Mouse (Mus musculus) yolk sac, embryonic 10.5 days (tissue): ENCODE measurements around the gene Gm20219.

ENCODE experiments used
- DNase-seq: peaks from one replicate; pipeline ENCODE4 v3.0.0-alpha.2; 2017; ENCODE audit warnings: low spot score

Gm20219 gene

GRCm38 (mm10) chr17:56552781-56553363 lies 1.3 kb downstream of the Gm20219 start:
- DNase-seq: peak; percentile 27

DNA sequence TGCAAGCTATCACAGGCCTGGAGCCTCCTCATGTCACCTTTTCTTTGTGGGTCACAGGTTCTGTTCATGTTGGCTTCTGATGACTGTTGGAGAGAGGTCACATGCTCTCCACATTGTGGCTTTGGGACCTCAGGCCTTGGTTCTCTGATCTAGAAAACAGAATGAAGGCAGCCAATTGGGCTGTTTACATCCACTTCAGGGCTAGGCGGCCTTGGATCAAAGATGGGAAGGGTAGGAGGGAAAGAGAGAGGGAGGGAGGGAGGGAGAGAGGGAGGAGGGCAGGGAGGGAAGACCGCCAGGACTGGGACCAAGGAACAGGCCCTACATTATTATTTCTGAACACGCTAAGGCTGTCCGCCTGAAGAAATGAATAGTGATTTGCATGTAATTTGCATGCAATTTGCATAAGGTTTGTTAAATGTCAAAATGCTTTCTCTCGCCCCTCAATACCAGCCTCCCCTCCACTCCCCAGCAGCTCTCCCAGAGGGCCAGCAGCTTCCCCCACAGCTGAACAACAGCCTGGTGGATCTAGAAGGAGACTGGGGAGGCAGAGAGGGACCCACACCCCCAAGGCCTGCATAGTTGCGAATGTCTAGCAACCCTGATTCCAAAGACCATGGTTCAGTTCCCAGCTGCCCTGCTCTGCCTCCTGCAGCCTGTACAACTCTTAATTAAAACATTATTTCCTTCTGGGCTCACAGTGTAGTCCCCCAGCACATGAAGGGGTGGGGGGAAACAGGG lies 2.2 kb downstream of the Gm20219 start:
- no peak for DNase-seq

DNA sequence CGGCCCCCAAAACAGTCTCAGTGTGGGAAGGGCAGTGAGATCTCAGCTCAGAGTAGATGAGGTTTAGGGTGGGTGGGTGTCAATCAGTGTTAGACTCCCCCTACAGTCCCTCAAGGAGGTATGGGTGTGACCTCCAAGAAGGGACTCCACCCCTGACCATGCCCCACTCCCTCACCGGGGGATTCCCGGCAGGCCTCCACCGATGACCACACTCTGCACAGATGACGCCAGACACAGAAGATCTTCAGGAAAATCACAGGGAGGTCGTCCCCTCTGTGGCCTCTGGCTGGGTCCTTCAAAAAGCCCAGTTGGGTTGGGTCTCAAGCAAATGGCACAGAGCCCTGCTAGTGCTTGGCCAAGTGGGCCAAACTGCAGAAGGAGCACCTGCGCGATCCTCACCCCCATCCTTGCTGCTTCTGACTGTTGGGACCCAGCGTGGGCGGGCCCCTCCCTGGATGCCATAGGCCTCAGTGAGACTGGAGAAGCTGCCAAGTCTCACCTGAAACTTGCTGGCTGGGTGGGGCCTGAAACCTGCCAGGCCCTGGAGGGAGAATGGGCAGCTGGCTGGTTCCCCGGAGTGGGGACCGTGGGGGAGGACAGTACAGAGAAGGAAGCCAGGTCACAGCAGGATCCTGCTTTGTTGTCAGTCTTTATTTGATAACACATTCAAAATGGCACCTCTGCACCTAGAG lies 3.3 kb downstream of the Gm20219 start:
- DNase-seq: no peak

DNA sequence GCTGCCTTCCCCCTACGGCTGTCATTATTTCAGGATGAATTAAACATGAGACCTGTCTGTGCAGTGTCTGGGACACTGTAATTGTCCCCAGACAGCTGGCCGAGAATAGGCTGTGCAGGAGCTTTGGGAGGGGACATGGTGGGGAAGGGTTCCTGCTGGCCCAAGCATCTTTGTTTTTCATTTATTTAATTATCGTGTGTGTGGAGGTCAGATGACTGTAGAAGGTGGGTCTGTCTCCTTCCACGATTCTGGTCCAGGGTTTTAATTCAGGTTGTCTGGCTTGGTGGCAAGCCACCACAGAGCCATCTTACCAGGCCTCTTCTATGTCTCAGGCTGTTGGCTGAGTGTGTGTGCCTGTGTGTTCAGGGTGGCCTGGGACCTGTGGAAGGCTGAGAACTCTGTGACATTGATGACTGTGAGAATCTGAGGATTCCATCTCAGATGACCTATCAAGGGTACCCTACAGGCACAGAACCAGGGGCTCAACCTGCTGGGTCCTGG lies 5.5 kb downstream of the Gm20219 start:
- no peak for DNase-seq

DNA sequence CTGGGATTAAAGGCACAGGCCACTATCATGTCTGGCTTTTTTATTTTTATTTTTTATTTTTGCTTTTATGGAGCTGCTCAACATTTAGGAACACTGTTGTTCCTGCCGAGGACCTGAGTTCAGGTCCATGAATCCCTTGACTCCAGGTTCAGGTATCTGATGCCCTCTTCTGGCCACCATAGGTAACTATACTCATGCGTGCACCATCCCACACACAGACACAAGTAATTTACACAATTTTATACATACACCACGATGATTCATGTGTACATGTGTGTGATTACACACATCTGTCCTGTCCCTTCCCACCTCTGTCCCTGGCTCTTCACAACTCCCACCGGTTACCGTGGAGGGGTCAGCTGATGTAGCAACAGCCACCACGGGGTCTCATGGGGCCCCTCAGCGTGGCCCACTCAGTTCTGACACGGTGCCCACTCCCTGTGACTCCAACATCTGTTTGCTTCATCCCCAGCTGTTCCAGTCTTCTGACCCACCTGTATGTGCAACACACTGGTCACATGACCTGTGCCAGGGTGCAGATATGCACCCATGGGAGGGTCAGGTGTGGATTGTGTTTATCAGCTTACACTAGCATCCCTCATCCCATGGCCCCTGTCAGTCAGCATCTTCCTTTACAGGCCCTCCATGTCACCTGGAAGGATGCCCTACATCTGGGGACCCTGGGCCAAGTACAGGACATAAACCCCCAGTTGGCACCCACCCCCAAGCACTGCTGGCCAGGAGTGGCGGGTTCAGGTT lies 6.2 kb downstream of the Gm20219 start:
- no peak for DNase-seq

GRCm38 (mm10) chr17:56547116-56547845 lies 6.9 kb downstream of the Gm20219 start:
- no peak for DNase-seq

GRCm38 (mm10) chr17:56546576-56546975 lies 7.6 kb downstream of the Gm20219 start:
- DNase-seq: no peak

- no peak for DNase-seq
These were observed 8.2 kb downstream of the Gm20219 start for GRCm38 (mm10) chr17:56545945-56546344.

DNA sequence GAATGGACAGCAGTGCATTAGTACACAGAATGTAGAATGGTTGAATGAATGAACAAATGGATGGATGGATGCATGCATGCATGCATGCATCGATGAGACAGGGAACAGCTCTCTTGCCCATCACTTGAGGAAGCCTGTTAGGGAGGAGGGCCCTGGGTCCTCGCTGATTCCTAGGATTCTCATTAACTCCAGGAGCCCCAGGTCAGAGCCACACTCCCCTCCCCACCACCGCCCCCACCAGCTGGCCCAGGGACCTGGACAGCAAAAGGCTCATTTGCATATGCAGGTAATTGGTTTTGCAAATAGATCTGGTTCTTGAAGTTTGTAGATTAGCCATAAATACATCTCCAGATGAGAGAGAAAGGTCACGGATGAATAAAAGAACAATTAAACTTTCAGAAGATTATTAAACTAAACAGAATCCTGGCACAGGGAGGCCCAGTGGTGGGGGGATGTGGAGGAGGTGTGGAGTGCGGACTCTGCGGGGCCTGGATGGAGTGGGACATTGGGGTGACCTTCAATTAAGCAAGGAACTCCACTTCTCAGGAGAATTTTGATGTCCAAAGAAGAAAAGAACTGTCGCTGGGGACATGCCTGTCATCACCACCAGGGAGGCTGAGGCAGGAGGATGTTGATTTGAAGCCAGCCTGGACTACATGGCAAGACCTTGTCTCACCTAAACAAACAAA lies 9.3 kb downstream of the Gm20219 start:
- no peak for DNase-seq

GRCm38 (mm10) chr17:56543684-56544224 lies 10.4 kb downstream of the Gm20219 start:
- no peak for DNase-seq

DNA sequence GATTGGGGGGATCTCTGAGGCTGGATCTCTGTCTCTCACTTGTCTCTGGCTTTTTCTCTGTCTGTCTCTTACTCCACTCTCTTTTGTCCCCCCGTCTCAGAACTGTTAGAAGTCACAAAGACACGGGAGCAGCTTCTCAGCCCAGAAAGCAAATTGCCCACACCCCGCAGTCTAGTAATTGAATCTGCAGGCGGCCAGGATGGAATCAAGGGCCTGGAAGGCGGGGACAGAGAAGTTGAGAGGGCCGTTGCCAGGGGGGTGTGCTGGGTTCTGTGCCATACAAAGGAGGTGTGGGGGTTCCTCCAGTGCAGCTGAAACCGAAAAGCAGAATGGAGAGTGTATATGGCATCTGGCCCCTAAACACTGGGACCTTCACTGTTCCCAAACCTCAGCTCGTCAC lies 11.5 kb downstream of the Gm20219 start:
- no peak for DNase-seq

GRCm38 (mm10) chr17:56540562-56540975 lies 13.6 kb downstream of the Gm20219 start:
- no peak for DNase-seq

- no peak for DNase-seq
These were observed 16.3 kb downstream of the Gm20219 start for GRCm38 (mm10) chr17:56537912-56538311.

- DNase-seq: no peak
These were observed 17.3 kb downstream of the Gm20219 start for GRCm38 (mm10) chr17:56536874-56537273.

DNA sequence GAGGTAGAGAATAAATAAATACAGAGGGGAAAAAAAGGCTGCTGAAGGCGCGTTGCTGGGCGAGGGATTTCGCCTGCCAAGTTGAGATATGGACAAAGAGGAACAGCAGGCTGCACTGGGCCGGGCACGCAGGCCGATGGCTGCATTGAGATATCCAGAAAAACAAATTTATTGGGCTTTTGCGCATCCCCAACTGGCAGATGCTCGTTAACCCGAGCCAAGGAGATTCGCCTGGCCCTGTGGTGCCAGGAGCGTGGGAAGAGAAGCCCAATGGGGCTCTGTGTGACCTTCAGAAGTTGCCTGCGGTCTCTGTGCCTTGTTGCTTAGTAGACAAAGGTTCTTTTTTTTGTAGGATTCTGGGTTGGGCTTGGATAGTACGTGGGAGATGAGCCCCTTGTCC lies 18.0 kb downstream of the Gm20219 start:
- DNase-seq: no peak

DNA sequence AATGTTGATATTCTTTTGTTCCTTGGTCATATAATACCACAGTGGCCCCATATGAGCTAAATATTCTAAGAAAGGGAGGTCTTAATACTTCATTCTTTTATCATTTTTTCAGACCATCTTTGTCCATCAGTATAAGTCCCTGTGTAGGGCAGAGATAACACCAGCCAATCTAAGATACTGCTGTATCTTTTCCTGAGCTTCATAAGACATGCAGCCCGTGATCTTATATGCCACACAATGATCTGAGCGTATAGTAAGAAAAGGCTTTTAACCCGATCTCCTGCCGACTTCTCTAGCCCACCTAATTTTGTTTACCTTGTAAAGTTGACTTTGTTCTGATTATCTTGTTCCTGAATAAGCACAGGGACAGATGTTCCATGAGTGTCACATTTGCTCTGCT lies 29.2 kb downstream of the Gm20219 start:
- no peak for DNase-seq

DNA sequence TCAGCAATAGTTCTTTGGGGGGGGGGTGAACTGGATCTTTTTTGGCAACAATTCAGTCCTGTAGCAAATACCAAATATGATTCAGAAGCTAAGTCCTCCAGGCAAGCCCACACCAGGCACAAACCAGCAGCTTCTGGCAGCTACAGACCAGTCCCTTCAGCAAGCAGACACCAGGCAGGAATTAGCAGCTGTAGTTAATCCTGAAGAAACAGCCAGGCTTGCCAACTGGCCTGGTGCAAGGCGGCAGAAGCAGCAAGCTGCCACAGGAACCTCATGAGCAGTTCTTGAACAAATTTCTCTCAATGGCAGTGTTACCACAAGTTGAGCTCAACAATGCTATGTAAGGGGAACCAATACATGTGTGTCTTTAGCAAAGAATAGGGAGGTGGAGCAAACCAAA lies 31.4 kb downstream of the Gm20219 start:
- DNase-seq: no peak

DNA sequence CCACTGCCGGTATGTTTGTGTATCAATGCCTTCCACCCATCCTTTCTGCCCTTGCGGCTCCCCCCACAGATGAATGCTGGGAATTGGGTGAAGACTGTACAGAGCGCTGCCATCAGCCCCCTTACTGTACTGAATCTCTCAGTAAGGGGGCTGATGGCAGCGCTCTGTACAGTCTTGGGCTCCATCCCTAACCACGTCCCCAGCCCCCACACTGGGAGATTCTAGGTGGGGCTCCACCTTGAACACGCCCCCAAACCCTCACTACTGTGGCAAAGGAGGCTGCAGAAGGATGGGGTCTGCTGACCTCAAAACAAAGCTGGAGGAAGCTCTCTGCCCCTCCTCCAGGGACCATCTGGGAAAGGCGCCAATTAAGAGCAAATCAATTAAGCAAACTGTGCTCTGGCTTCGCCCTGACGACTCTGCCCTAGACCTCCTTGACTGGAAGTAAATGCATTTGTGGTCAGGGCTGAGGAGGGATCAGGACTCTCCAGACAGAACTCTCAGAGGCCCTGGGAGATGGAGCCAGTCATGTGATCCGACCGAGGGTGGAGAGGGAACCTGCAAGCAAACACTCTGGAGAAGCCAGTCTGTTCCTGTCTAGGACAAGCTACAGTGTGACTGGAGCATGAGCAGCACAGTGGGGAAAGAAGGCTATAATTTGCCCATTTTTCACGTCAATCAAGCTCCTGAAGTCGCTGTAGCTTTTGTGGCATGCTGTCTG lies 38.3 kb downstream of the Gm20219 start:
- DNase-seq: no peak

- DNase-seq: no peak
These were observed 39.3 kb downstream of the Gm20219 start for GRCm38 (mm10) chr17:56514916-56515315.

GRCm38 (mm10) chr17:56514330-56514729 lies 39.9 kb downstream of the Gm20219 start:
- DNase-seq: no peak
